Mouse (Mus musculus) bone marrow, adult 2 months (tissue): ENCODE results near the gene Hsd3b5.
"Not testable (repeated sequence)": the region's sequence is repeated elsewhere in the genome, so short reads cannot be mapped to it uniquely, and the experiment has no call there.

Experiments used
- CTCF ChIP-seq: fragments of 200-500 bp; IDR thresholded peaks from 2 replicates; pipeline ENCODE4 v1.5.1; 2011; ENCODE audit warnings: low read length, control low read depth; ENCODE audit not compliant: control insufficient read depth, insufficient read depth
- POLR2A ChIP-seq: fragments of 200-500 bp; IDR thresholded peaks from 2 replicates; pipeline ENCODE4 v1.6.1; 2011; ENCODE audit warnings: low read depth, mild to moderate bottlenecking, control low read depth, low read length, borderline replicate concordance; ENCODE audit not compliant: control insufficient read depth

- TF ChIP-seq CTCF, POLR2A: not testable (repeated sequence)
These were observed 47.4 kb downstream of the Hsd3b5 start for GRCm38 (mm10) chr3:98582622-98583021.
